Mouse (Mus musculus): Measurements from ENCODE around the gene Ccdc40.
A peak's percentile ranks its signal among the peaks of the same experiment; 100 is the strongest.
"Not testable (repeated sequence)": the region's sequence is repeated elsewhere in the genome, so short reads cannot be mapped to it uniquely, and the experiment has no call there.

The Ccdc40 gene

GRCm38 (mm10) chr11:119237007-119237406 lies 8.6 kb downstream of the Ccdc40 start:
- no peak for DNase-seq (ENCODE audit: low spot score)

GRCm38 (mm10) chr11:119237568-119238304 lies 9.4 kb downstream of the Ccdc40 start:
- DNase-seq (ENCODE audit: low spot score), result peak; percentile 42

GRCm38 (mm10) chr11:119238305-119238721 lies 9.9 kb downstream of the Ccdc40 start:
- peak; percentile 72 for DNase-seq (ENCODE audit: low spot score)

- DNase-seq (ENCODE audit: low spot score), result no peak
Observed at GRCm38 (mm10) chr11:119239480-119239879, 11.1 kb downstream of the Ccdc40 start.

- DNase-seq (ENCODE audit: low spot score), result not testable (repeated sequence)
Observed at GRCm38 (mm10) chr11:119245543-119245942, 17.2 kb downstream of the Ccdc40 start.

GRCm38 (mm10) chr11:119249011-119249410 lies 20.6 kb downstream of the Ccdc40 start:
- DNase-seq (ENCODE audit: low spot score), result peak; percentile 79

- no peak for DNase-seq (ENCODE audit: low spot score)
Observed at GRCm38 (mm10) chr11:119250998-119251397, 22.6 kb downstream of the Ccdc40 start.

GRCm38 (mm10) chr11:119252854-119253541 lies 24.6 kb downstream of the Ccdc40 start:
- peak; percentile 31 for DNase-seq (ENCODE audit: low spot score)

GRCm38 (mm10) chr11:119256557-119256956 lies 28.2 kb downstream of the Ccdc40 start:
- DNase-seq (ENCODE audit: low spot score), result not testable (repeated sequence)

- DNase-seq (ENCODE audit: low spot score), result no peak
Observed at GRCm38 (mm10) chr11:119258216-119258571, 29.8 kb downstream of the Ccdc40 start.

- peak; percentile 75 for DNase-seq (ENCODE audit: low spot score)
Observed at GRCm38 (mm10) chr11:119258572-119259322, 30.4 kb downstream of the Ccdc40 start.

GRCm38 (mm10) chr11:119259977-119260376 lies 31.6 kb downstream of the Ccdc40 start:
- DNase-seq (ENCODE audit: low spot score), result no peak

GRCm38 (mm10) chr11:119264413-119264812 lies 36.0 kb downstream of the Ccdc40 start:
- no peak for DNase-seq (ENCODE audit: low spot score)

- no peak for DNase-seq (ENCODE audit: low spot score)
Observed at GRCm38 (mm10) chr11:119265811-119266210, 37.4 kb downstream of the Ccdc40 start.

- DNase-seq (ENCODE audit: low spot score), result peak; percentile 52
Observed at GRCm38 (mm10) chr11:119267241-119267674, 38.9 kb downstream of the Ccdc40 start.

GRCm38 (mm10) chr11:119267768-119268556 lies 39.6 kb downstream of the Ccdc40 start, which contains the start of gene Gaa:
Gaa (plus strand) TSS chr11:119267887.
- DNase-seq (ENCODE audit: low spot score), result peak; percentile 97

GRCm38 (mm10) chr11:119268557-119269195 lies 40.3 kb downstream of the Ccdc40 start:
- no peak for DNase-seq (ENCODE audit: low spot score)

GRCm38 (mm10) chr11:119272492-119272891 lies 44.1 kb downstream of the Ccdc40 start:
- not testable (repeated sequence) for DNase-seq (ENCODE audit: low spot score)

GRCm38 (mm10) chr11:119273186-119273930 lies 45.0 kb downstream of the Ccdc40 start:
- no peak for DNase-seq (ENCODE audit: low spot score)

GRCm38 (mm10) chr11:119281030-119281429 lies 52.7 kb downstream of the Ccdc40 start:
- DNase-seq (ENCODE audit: low spot score), result peak; percentile 50

All from urinary bladder, postnatal 14 days (tissue).